Mouse (Mus musculus): Measurements from ENCODE around the gene Adam11.

DNA sequence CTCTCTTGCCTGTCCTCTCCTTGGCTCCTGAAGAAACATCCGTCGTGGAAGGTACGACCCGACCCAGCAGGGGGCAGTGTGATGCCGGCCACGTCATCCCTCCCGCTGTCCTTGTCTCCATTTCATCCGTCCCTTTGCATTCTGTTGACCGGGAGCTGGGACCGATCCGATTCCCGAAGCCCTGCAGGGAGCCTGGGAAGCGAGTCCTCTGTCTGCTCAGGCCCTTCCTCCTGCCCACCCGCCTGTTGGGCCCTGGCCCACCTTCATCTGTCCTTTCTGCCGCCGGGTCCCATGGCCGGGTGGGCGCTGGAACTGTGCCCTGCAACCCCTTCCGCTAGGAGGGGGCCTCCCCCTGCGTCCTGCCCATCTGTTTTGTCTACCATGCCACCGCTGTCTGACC, 16.4 kb downstream of the Adam11 start:
- no peak for TF ChIP-seq POLR2A (IDR thresholded peaks at IDR 0.05; ENCODE audit: low read depth, low read length)
- TF ChIP-seq CTCF (IDR thresholded peaks at IDR 0.05; ENCODE audit: borderline replicate concordance, insufficient read depth, low read length) = peak; percentile 93
